Comparison of ENCODE assay signal across 9 mouse cellular contexts in genomic region chr12:108904276-108904653, GRCm38 (mm10). TPM values are rescaled to one million over a fixed set of nuclear protein-coding genes. Genes with fewer than 3 reads are reported as not detected.
DNase-seq lines count a peak whose midpoint lies in the region; ATAC-seq and TF ChIP-seq lines count a peak whose summit lies in the region.
"Had no signal": no experiment of that assay in that cellular context is flagged by ENCODE, and none has a peak within 500 bp of the region (broad histone marks: within the 10 kb centered on the region; RNA-seq: fewer than 3 reads in every experiment).

No protein-coding gene starts in this region.

- TF ChIP-seq POLR2A in limb, embryonic 14.5 days (IDR thresholded peaks at IDR 0.05; ENCODE audit: borderline replicate concordance, extremely low read depth, insufficient read depth, insufficient read length), result no peak

- H3K4me2 ChIP-seq in neural tube, embryonic 11.5 days (ENCODE audit: low read depth), result no peak overlapping the region
- H3K4me2 ChIP-seq in limb, embryonic 14.5 days (replicated peaks; ENCODE audit: low read depth, low read length, severe bottlenecking), result no peak overlapping the region; the same call in 1 of the 2 replicates
- H3K4me2 ChIP-seq in lung, postnatal 0 days (replicated peaks; ENCODE audit: low read depth, low read length), result no peak overlapping the region

- peak overlapping the region; percentile 29 for H3K9ac ChIP-seq in neural tube, embryonic 11.5 days (ENCODE audit: low read length)
- H3K9ac ChIP-seq in limb, embryonic 14.5 days (ENCODE audit: low read depth, low read length, severe bottlenecking), result no peak overlapping the region
- no peak overlapping the region for H3K9ac ChIP-seq in lung, postnatal 0 days (replicated peaks; ENCODE audit: low read depth)

- ATAC-seq in neural tube, embryonic 11.5 days (ENCODE audit: insufficient read depth, low FRiP score, low TSS enrichment), result no peak
- ATAC-seq in limb, embryonic 14.5 days (ENCODE audit: low FRiP score, low read depth), result peak; percentile 29; the same call in 1 of the 2 replicates
- no peak for ATAC-seq in lung, postnatal 0 days

- no peak overlapping the region for H3K27ac ChIP-seq in neural tube, embryonic 11.5 days (ENCODE audit: low read depth, low read length)
- H3K27ac ChIP-seq in limb, embryonic 14.5 days (replicated peaks; ENCODE audit: low read depth, low read length), result 0 out of 2 replicates have a peak overlapping the region, but pooled peaks have one; percentile 27
- H3K27ac ChIP-seq in lung, postnatal 0 days (ENCODE audit: low read length), result no peak overlapping the region

- peak; percentile 46 for DNase-seq in adrenal gland, adult 2 months
- no peak for DNase-seq in adrenal gland, adult 8-10 months
- no peak for DNase-seq in neural tube, embryonic 11.5 days (ENCODE audit: low spot score)
- no peak for DNase-seq in neural tube, embryonic 10.5 days (ENCODE audit: extremely low spot score, low spot score)
- DNase-seq in limb, embryonic 14.5 days (ENCODE audit: low spot score), result peak; percentile 38
- DNase-seq in thymus, postnatal 25 days, result no peak
- no peak for DNase-seq in frontal cortex, postnatal 14 days (ENCODE audit: low spot score in 2 of 2)
- DNase-seq in lung, postnatal 0 days (ENCODE audit: low spot score), result no peak

- H3K4me3 ChIP-seq in neural tube, embryonic 11.5 days (ENCODE audit: low read depth, low read length), result no peak overlapping the region
- H3K4me3 ChIP-seq in limb, embryonic 14.5 days (replicated peaks; ENCODE audit: low read length), result no peak overlapping the region
- no peak overlapping the region for H3K4me3 ChIP-seq in lung, postnatal 0 days (ENCODE audit: low read depth, low read length)
- H3K4me3 ChIP-seq: forebrain, embryonic 10.5 days had no signal

- 59% methylated on average over 8 of the region's 8 CpGs for WGBS in neural tube, embryonic 11.5 days
- 24% methylated on average over 8 of the region's 8 CpGs for WGBS in limb, embryonic 14.5 days
- 50% methylated on average over 8 of the region's 8 CpGs for WGBS in lung, postnatal 0 days

- TF ChIP-seq EP300 in lung, postnatal 0 days (IDR thresholded peaks at IDR 0.05), result no peak

- peaks cover 19% of the 10 kb centered on the region for H3K4me1 ChIP-seq in neural tube, embryonic 11.5 days (ENCODE audit: control insufficient read depth, insufficient read depth, low read length)
- H3K4me1 ChIP-seq in limb, embryonic 14.5 days (ENCODE audit: control insufficient read depth, insufficient read depth, low read length), result peaks cover 17% of the 10 kb centered on the region; the same call in 1 of the 2 replicates
- no peaks in the 10 kb centered on the region for H3K4me1 ChIP-seq in lung, postnatal 0 days (ENCODE audit: insufficient read depth, low read depth, low read length)

- no peaks in the 10 kb centered on the region for H3K9me3 ChIP-seq in neural tube, embryonic 11.5 days (ENCODE audit: control insufficient read depth, low read length)
- H3K9me3 ChIP-seq in limb, embryonic 14.5 days (ENCODE audit: control insufficient read depth, low read length), result no peaks in the 10 kb centered on the region
- H3K9me3 ChIP-seq in lung, postnatal 0 days (ENCODE audit: low read length), result no peaks in the 10 kb centered on the region
- H3K9me3 ChIP-seq: forebrain, embryonic 10.5 days had no signal

- no peaks in the 10 kb centered on the region for H3K27me3 ChIP-seq in neural tube, embryonic 11.5 days (ENCODE audit: control insufficient read depth, insufficient read depth, low read length)
- no peaks in the 10 kb centered on the region for H3K27me3 ChIP-seq in limb, embryonic 14.5 days (ENCODE audit: control insufficient read depth, insufficient read depth, low read length)
- H3K27me3 ChIP-seq in lung, postnatal 0 days (replicated peaks; ENCODE audit: insufficient read depth, low read length), result no peaks in the 10 kb centered on the region

- no peaks in the 10 kb centered on the region for H3K36me3 ChIP-seq in neural tube, embryonic 11.5 days (ENCODE audit: control insufficient read depth, insufficient read depth, low read length)
- H3K36me3 ChIP-seq in limb, embryonic 14.5 days (ENCODE audit: control insufficient read depth, insufficient read depth, low read length), result no peaks in the 10 kb centered on the region
- H3K36me3 ChIP-seq in lung, postnatal 0 days (ENCODE audit: insufficient read depth, low read length), result no peaks in the 10 kb centered on the region
- H3K36me3 ChIP-seq: forebrain, embryonic 10.5 days had no signal

- TF ChIP-seq CTCF in lung, postnatal 0 days (IDR thresholded peaks at IDR 0.05), result no peak

RNA-seq across cellular contexts. Expression of gene Wars, which starts 10.3 kb away (rescaled TPM):
- total RNA-seq in adrenal gland, adult 2 months (2021), result 10 to 100 TPM; 53.2 to 66.3 TPM
- polyA plus RNA-seq in adrenal gland, adult 2 months (2012; rRNA removed), result 56.3 and 61.5 TPM in 2 replicates
- 10 to 100 TPM; 63.1 to 70.0 (median 66.8) TPM for total RNA-seq in adrenal gland, adult 8-10 months (2022)
- 139 and 148 TPM in 2 replicates for polyA plus RNA-seq in neural tube, embryonic 11.5 days (2014; fragmentation: Nextera tagmentation; extraction: Ambion mirVana)
- polyA plus RNA-seq in limb, embryonic 14.5 days (2012; rRNA removed), result 65.6 and 70.6 TPM in 2 replicates
- polyA plus RNA-seq in limb, embryonic 14.5 days (2014; fragmentation: Nextera tagmentation; extraction: Ambion mirVana), result 67.6 and 69.9 TPM in 2 replicates
- 84.0 and 84.3 TPM in 2 replicates for polyA plus RNA-seq in lung, postnatal 0 days (2015; fragmentation: Nextera tagmentation; extraction: Ambion mirVana)

RNA-seq across cellular contexts. Expression of gene Wdr25, which starts 10.8 kb away (rescaled TPM):
- 10 to 100 TPM in 1 of 2 experiments, 1 to 10 TPM in 1; 6.7 to 12.0 TPM for total RNA-seq in adrenal gland, adult 2 months (2021)
- polyA plus RNA-seq in adrenal gland, adult 2 months (2012; rRNA removed), result 6.5 and 8.3 TPM in 2 replicates
- 1 to 10 TPM; 8.1 to 9.6 (median 8.4) TPM for total RNA-seq in adrenal gland, adult 8-10 months (2022)
- 5.2 TPM in 2 replicates for polyA plus RNA-seq in neural tube, embryonic 11.5 days (2014; fragmentation: Nextera tagmentation; extraction: Ambion mirVana)
- 12.7 and 16.9 TPM in 2 replicates for polyA plus RNA-seq in limb, embryonic 14.5 days (2012; rRNA removed)
- polyA plus RNA-seq in limb, embryonic 14.5 days (2014; fragmentation: Nextera tagmentation; extraction: Ambion mirVana), result 3.9 and 4.6 TPM in 2 replicates
- polyA plus RNA-seq in lung, postnatal 0 days (2015; fragmentation: Nextera tagmentation; extraction: Ambion mirVana), result 4.8 and 7.3 TPM in 2 replicates

Comparison
In these comparisons a context has a peak if more than half of its experiments do, and no peak if none do; other contexts are left out.
1. DNase-seq: peak in adrenal gland, adult 2 months (single experiment) and limb, embryonic 14.5 days (single experiment); none in adrenal gland, adult 8-10 months (single experiment), neural tube, embryonic 11.5 days (single experiment), neural tube, embryonic 10.5 days (single experiment), thymus, postnatal 25 days (single experiment), frontal cortex, postnatal 14 days (0 of 2) and lung, postnatal 0 days (single experiment).